Mouse (Mus musculus): ENCODE results near the gene Castor1. TPM values are rescaled to one million over a fixed set of nuclear protein-coding genes. Genes with fewer than 3 reads are reported as not detected.

The Castor1 gene
- total and polyA plus RNA-seq, 3 experiments, result 4.7 to 23.7 (median 13.0) TPM

- Histone ChIP-seq H3K4me3 (replicated peaks in 1 of 3; ENCODE audit: low read depth in 2 of 3, low read length in 2 of 3, poor library complexity in 1 of 3) (no peak overlapping the region), H3K4me2 (ENCODE audit: insufficient read depth, low read depth, poor library complexity, severe bottlenecking) (no peak overlapping the region), H3K36me3 (replicated peaks in 1 of 2; ENCODE audit: control insufficient read depth in 1 of 2, insufficient read depth in 1 of 2, low read length in 1 of 2) (peaks cover 97 to 98% of the 10 kb centered on the region in 2 experiments), H3K27me3 (replicated peaks) (no peaks in the 10 kb centered on the region), H3K4me1 (ENCODE audit: control insufficient read depth in 1 of 2, insufficient read depth in 2 of 2) (no peaks in the 10 kb centered on the region), H3K9ac (ENCODE audit: insufficient read depth, low read depth) (no peak overlapping the region), H3K27ac (ENCODE audit: insufficient read depth, low read depth) (no peak overlapping the region), H3K79me2 (replicated peaks; ENCODE audit: control insufficient read depth, extremely low read depth, insufficient read depth, poor library complexity, severe bottlenecking) (no peaks in the 10 kb centered on the region), H3K9me3 (replicated peaks; ENCODE audit: low read length) (no peaks in the 10 kb centered on the region)
- TF ChIP-seq NRF1 (IDR thresholded peaks at IDR 0.05; ENCODE audit: low read depth, low read length) (no peak), KAT2A (IDR thresholded peaks at IDR 0.05; ENCODE audit: insufficient replicate concordance, low read length) (no peak), SIN3A (IDR thresholded peaks at IDR 0.05; ENCODE audit: low read length) (no peak), ETS1 (conservative IDR thresholded peaks at IDR 0.05; ENCODE audit: low read depth, low read length) (no peak), MAX (IDR thresholded peaks at IDR 0.05; ENCODE audit: low read length) (no peak), TBP (conservative IDR thresholded peaks at IDR 0.05; ENCODE audit: low read depth, low read length) (no peak), JUND (conservative IDR thresholded peaks at IDR 0.05; ENCODE audit: low read depth, low read length) (no peak), HCFC1 (IDR thresholded peaks at IDR 0.05; ENCODE audit: low read depth, low read length) (no peak), MEF2A (IDR thresholded peaks at IDR 0.05; ENCODE audit: borderline replicate concordance, low read depth, low read length) (no peak), USF2 (conservative IDR thresholded peaks at IDR 0.05; ENCODE audit: low read depth, low read length) (no peak), ZMIZ1 (IDR thresholded peaks at IDR 0.05; ENCODE audit: low read depth, low read length) (no peak), JUN (IDR thresholded peaks at IDR 0.05; ENCODE audit: insufficient read depth, low read depth, low read length) (no peak), NELFE (IDR thresholded peaks at IDR 0.05; ENCODE audit: low read depth, low read length) (no peak), MXI1 (IDR thresholded peaks at IDR 0.05; ENCODE audit: low read depth, low read length) (no peak)
- no peak for DNase-seq (ENCODE audit: extremely low read depth)
- dilution Hi-C loops (cut with MboI; ENCODE audit: extremely low pct_ligation_motif_present, extremely low pct_unique_long_range_greater_than_20kb, low sequenced_read_pairs), result no loop called here
- in situ Hi-C loops (cut with MboI; ENCODE audit: low pct_ligation_motif_present, low pct_unique_long_range_greater_than_20kb, low sequenced_read_pairs), result loop anchor here (5.0 kb wide), 1 partner anchor 40 kb away; the partner anchor contains the start of gene Castor1
Measured at GRCm38 (mm10) chr11:4177716-4178115, 40.3 kb upstream of the Castor1 start.

GRCm38 (mm10) chr11:4182061-4182460 is 36.0 kb upstream of the Castor1 start:
- no peaks in the 10 kb centered on the region for H3K27me3 ChIP-seq (replicated peaks)
- H3K4me3 ChIP-seq (replicated peaks in 1 of 3; ENCODE audit: low read depth in 2 of 3, low read length in 2 of 3, poor library complexity in 1 of 3), result no peak overlapping the region
- peaks cover 0 to 3% of the 10 kb centered on the region in 2 experiments; a peak in 2 of 4 replicates for H3K4me1 ChIP-seq (ENCODE audit: control insufficient read depth in 1 of 2, insufficient read depth in 2 of 2)
- no peak overlapping the region for H3K4me2 ChIP-seq (ENCODE audit: insufficient read depth, low read depth, poor library complexity, severe bottlenecking)
- in situ Hi-C loops (cut with MboI; ENCODE audit: low pct_ligation_motif_present, low pct_unique_long_range_greater_than_20kb, low sequenced_read_pairs), result no loop called here
- no peaks in the 10 kb centered on the region for H3K9me3 ChIP-seq (replicated peaks; ENCODE audit: low read length)
- dilution Hi-C loops (cut with MboI; ENCODE audit: extremely low pct_ligation_motif_present, extremely low pct_unique_long_range_greater_than_20kb, low sequenced_read_pairs), result no loop called here
- DNase-seq (ENCODE audit: extremely low read depth), result no peak
- H3K27ac ChIP-seq (ENCODE audit: insufficient read depth, low read depth), result no peak overlapping the region
- no peaks in the 10 kb centered on the region for H3K79me2 ChIP-seq (replicated peaks; ENCODE audit: control insufficient read depth, extremely low read depth, insufficient read depth, poor library complexity, severe bottlenecking)
- peak; percentile 30; the same call in 1 of the 2 replicates for TF ChIP-seq POLR2AphosphoS2 (IDR thresholded peaks at IDR 0.05; ENCODE audit: low read depth, low read length)
- no peak for TF ChIP-seq IRF4 (IDR thresholded peaks at IDR 0.05; ENCODE audit: low read depth, low read length)
- TF ChIP-seq MAZ (IDR thresholded peaks at IDR 0.05; ENCODE audit: low read depth, low read length), result no peak
- no peak for TF ChIP-seq CHD2 (IDR thresholded peaks at IDR 0.05; ENCODE audit: low read length)
- TF ChIP-seq GABPA (IDR thresholded peaks at IDR 0.05; ENCODE audit: insufficient replicate concordance, low read depth, low read length), result no peak
- H3K9ac ChIP-seq (ENCODE audit: insufficient read depth, low read depth), result no peak overlapping the region
- H3K36me3 ChIP-seq (replicated peaks in 1 of 2; ENCODE audit: control insufficient read depth in 1 of 2, insufficient read depth in 1 of 2, low read length in 1 of 2), result peaks cover 58 to 68% of the 10 kb centered on the region in 2 experiments
